Mouse (Mus musculus) embryonic facial prominence, embryonic 15.5 days (tissue): ENCODE measurements around the gene Med15. TPM values are rescaled to one million over a fixed set of nuclear protein-coding genes. Genes with fewer than 3 reads are reported as not detected.
"Not testable (repeated sequence)": the region's sequence is repeated elsewhere in the genome, so short reads cannot be mapped to it uniquely, and the experiment has no call there.

ENCODE experiments used
- ATAC-seq: fragments of 200-750 bp; cut with Nextera tagmentation; 2 replicates; pipeline ENCODE4 v1.8.0; 2017; ENCODE audit warnings: low read depth, moderate TSS enrichment; ENCODE audit not compliant: insufficient number of reproducible peaks, low FRiP score, low TSS enrichment
- H3K27ac ChIP-seq: fragments of 300-500 bp; sonication (generic); replicated peaks from 2 replicates; pipeline ENCODE4 v1.5.1; 2015; ENCODE audit warnings: mild to moderate bottlenecking, inconsistent platforms
- H3K27me3 ChIP-seq: fragments of 300-500 bp; sonication (generic); 2 replicates; pipeline ENCODE4 v1.6.1; 2015; ENCODE audit warnings: inconsistent platforms
- H3K36me3 ChIP-seq: fragments of 300-500 bp; sonication (generic); 2 replicates; pipeline ENCODE4 v1.6.1; 2015; ENCODE audit warnings: mild to moderate bottlenecking, inconsistent platforms
- H3K4me1 ChIP-seq: fragments of 300-500 bp; sonication (generic); 2 replicates; pipeline ENCODE4 v1.6.1; 2015; ENCODE audit warnings: inconsistent platforms
- H3K4me2 ChIP-seq: fragments of 300-500 bp; sonication (generic); replicated peaks from 2 replicates; pipeline ENCODE4 v1.6.1; 2015; ENCODE audit warnings: mild to moderate bottlenecking, inconsistent platforms
- H3K4me3 ChIP-seq: fragments of 300-500 bp; sonication (generic); replicated peaks from 2 replicates; pipeline ENCODE4 v1.5.1; 2015; ENCODE audit warnings: mild to moderate bottlenecking, inconsistent platforms
- H3K9ac ChIP-seq: fragments of 300-500 bp; sonication (generic); 2 replicates; pipeline ENCODE4 v1.6.1; 2015; ENCODE audit warnings: inconsistent platforms
- H3K9me3 ChIP-seq: fragments of 300-500 bp; sonication (generic); replicated peaks from 2 replicates; pipeline ENCODE4 v1.6.1; 2016; ENCODE audit warnings: inconsistent platforms
- WGBS: fragments of 180-500 bp; shearing (Covaris S2); methylation state at CpG from one replicate; pipeline ENCODE4 v1.1.7; 2015; 5-methylcytosine and 5-hydroxymethylcytosine counted together
- polyA plus RNA-seq: library from polyadenylated mRNA; unstranded; fragments of >200 nt; fragmentation: Nextera tagmentation; extraction: Ambion mirVana; gene quantifications from 2 replicates; pipeline ENCODE4 v1.2.1, GENCODE M21; 2015

Med15 gene
- polyA plus RNA-seq, 1 experiment from 2014 or later: 54.6 TPM

DNA sequence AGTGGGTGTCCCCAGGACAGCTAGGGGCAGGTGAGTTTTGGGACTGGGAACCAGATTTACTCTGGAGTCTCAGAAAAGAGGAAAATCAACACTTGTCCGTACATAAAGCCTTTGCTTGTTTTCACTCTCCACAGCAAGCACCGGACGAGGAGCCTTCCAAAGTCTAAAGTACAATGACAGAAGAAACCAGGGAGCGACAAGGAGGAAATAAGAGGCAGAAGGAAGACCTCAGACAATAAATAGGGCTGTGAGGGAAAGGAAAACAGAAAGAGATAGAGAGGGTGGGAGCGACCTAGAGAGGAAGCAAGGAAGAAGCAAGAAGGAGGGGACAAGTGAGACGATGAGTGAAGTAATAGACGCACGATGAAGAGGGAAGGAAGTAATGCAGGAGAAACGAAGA, 26.2 kb upstream of the Med15 start:
- no peaks in the 10 kb centered on the region for H3K27me3 ChIP-seq
- H3K4me1 ChIP-seq: peaks cover 29% of the 10 kb centered on the region
- 0 out of 2 replicates have a peak, but pooled peaks cover 7% of the 10 kb centered on the region for H3K36me3 ChIP-seq
- H3K4me2 ChIP-seq: peak overlapping the region; percentile 59
- 43% methylated on average over 9 of the region's 9 CpGs for WGBS
- H3K9me3 ChIP-seq: no peaks in the 10 kb centered on the region
- H3K9ac ChIP-seq: 0 out of 2 replicates have a peak overlapping the region, but pooled peaks have one; percentile 65
- ATAC-seq: no peak
- peak overlapping the region; percentile 48 for H3K27ac ChIP-seq
- H3K4me3 ChIP-seq: peak overlapping the region; percentile 61

DNA sequence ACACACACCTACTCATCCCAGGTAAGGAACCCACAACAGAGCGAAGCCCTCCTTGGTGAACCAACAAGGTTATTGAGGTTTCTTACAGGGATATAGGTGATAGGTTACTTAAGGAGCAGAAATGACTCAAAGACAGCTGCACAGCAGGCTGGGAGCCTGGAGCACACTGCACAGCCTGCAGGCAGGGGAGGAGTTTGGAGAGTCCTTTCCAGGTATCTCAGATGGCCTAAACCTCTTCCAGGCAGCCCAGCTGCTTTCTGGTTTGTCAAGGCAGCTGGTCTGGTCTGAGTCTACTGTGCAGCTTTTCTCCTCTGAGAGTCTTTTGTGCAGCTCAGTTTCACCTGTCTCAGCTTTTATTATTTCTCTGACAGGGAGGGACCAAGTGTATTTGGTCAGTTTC, 25.1 kb upstream of the Med15 start:
- WGBS: 94% methylated on average over 1 of the region's 1 CpGs
- ATAC-seq: no peak

DNA sequence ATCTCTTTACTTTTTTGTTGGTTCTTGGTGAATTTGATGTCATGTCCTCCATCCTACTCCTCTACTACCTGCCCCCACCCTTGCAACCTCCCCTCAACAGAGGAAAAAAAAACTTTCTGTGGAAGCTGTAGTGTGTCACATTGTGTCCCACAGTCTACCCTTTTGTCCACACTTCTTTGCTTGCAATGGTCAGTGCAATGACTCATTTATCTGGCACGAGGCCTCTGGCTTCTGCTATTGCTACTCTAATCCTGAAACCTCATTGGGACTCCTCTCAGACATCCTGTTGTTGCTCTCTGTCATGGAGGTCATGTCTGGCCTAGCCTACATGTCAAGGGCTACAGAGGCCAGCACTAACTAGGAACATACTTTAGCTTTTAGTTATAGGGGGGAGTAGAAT, 21.0 kb upstream of the Med15 start:
- Histone ChIP-seq H3K4me3 (no peak overlapping the region), H3K27ac (peak overlapping the region; percentile 44; the same call in 1 of the 2 replicates), H3K4me2 (no peak overlapping the region), H3K9ac (no peak overlapping the region), H3K36me3 (no peaks in the 10 kb centered on the region), H3K4me1 (peaks cover 2% of the 10 kb centered on the region; the same call in 1 of the 2 replicates), H3K9me3 (no peaks in the 10 kb centered on the region), H3K27me3 (no peaks in the 10 kb centered on the region)
- no peak for ATAC-seq
- WGBS: 23% methylated on average over 1 of the region's 1 CpGs

More for the DNA sequence above, 25.1 kb upstream of the Med15 start:
- Histone ChIP-seq H3K9ac (no peak overlapping the region), H3K4me3 (no peak overlapping the region), H3K4me1 (peaks cover 28% of the 10 kb centered on the region), H3K27ac (no peak overlapping the region), H3K4me2 (no peak overlapping the region), H3K9me3 (no peaks in the 10 kb centered on the region), H3K27me3 (no peaks in the 10 kb centered on the region), H3K36me3 (0 out of 2 replicates have a peak, but pooled peaks cover 6% of the 10 kb centered on the region)

DNA sequence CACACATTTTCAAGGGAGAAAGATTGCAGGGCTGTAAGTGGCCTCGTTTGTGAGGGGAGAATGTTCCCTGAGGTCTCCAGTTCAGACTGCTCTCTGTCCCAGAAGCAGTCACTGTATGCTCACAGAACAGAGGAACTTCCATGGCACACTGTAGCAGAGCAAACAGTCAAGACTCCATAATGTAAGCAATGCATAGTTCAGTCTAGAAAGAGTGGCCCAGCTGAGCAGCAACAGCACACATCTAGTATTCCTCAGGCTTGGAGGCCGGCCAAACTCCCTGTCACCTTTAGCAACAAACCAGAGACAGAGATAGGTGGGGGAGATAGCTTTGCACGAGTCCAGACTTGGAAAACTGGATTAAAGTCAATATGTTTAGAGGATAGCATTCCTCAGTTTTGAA, 20.3 kb upstream of the Med15 start:
- H3K4me3 ChIP-seq: no peak overlapping the region
- H3K36me3 ChIP-seq: no peaks in the 10 kb centered on the region
- H3K27me3 ChIP-seq: no peaks in the 10 kb centered on the region
- peak overlapping the region; percentile 44; the same call in 1 of the 2 replicates for H3K27ac ChIP-seq
- H3K9me3 ChIP-seq: no peaks in the 10 kb centered on the region
- WGBS: 17% methylated on average over 3 of the region's 3 CpGs
- peak; percentile 39; the same call in 1 of the 2 replicates for ATAC-seq
- no peak overlapping the region for H3K4me2 ChIP-seq
- no peaks in the 10 kb centered on the region for H3K4me1 ChIP-seq
- no peak overlapping the region for H3K9ac ChIP-seq

DNA sequence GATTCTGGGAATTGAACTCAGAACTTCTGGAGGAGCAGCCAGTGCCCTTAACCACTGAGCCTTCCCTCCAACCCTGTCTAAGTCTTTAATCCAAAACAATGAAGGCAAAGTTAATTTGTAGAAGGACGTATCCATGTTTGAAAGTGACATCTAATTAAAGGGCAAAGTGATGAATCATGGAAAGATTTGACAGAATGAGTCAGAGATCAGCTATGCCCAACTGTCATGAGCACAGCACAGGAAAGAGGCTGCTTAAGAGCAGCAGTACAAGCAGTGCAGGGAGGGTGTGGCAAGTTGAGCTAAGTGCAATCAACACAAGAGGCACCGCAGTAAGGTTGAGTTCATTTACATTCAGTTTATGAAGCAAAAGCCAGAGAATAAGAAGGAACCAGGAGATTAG, 12.4 kb upstream of the Med15 start:
- Histone ChIP-seq H3K4me2 (no peak overlapping the region), H3K4me1 (0 out of 2 replicates have a peak, but pooled peaks cover 4% of the 10 kb centered on the region), H3K36me3 (no peaks in the 10 kb centered on the region), H3K27me3 (no peaks in the 10 kb centered on the region), H3K27ac (no peak overlapping the region), H3K9ac (no peak overlapping the region), H3K9me3 (no peaks in the 10 kb centered on the region), H3K4me3 (no peak overlapping the region)
- 77% methylated on average over 2 of the region's 2 CpGs for WGBS
- no peak for ATAC-seq

DNA sequence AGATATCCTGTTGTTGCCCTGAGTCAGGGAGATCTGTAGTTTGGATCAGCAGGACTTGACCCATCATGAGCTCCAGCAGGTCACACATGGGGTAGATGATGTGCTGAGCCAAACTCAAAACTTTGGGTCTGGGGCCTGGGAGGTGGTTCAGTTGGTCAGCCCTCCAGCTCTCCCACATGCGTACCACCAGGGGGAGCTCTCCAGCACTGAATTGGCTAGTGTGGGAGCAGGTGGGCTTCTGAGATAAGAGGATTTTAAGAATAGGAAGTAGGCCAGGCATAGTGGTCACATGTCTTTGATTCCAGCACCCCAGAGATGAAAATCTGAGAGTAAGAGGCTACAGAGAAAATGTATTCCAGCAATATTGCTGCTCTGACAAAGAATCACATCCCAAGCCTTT, 11.8 kb upstream of the Med15 start:
- Histone ChIP-seq H3K9me3 (no peaks in the 10 kb centered on the region), H3K27ac (no peak overlapping the region), H3K36me3 (no peaks in the 10 kb centered on the region), H3K9ac (no peak overlapping the region), H3K4me1 (0 out of 2 replicates have a peak, but pooled peaks cover 4% of the 10 kb centered on the region), H3K27me3 (no peaks in the 10 kb centered on the region), H3K4me2 (no peak overlapping the region), H3K4me3 (no peak overlapping the region)
- ATAC-seq: no peak
- 10% methylated on average over 1 of the region's 1 CpGs for WGBS

DNA sequence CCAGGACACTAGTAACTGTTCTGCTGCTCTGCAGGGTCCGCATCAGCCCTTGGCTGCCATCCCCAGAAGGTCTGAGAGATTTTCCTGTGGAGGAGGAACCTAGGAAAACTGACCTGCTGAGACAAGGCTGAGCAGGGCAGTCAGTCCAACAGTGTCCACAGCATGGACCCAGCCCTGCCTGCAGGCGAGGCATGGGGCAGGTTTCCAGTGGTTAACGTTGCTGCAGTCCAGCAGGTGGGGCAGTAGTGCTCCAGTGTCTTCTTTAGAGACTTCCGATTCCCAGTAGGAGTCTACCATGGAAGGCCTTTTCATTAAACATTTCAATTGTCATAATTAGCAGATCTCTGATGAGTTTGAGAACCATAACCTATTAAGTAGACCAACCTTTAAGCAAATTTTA, 10.6 kb upstream of the Med15 start:
- Histone ChIP-seq H3K4me1 (0 out of 2 replicates have a peak, but pooled peaks cover 4% of the 10 kb centered on the region), H3K4me3 (no peak overlapping the region), H3K4me2 (no peak overlapping the region), H3K9ac (no peak overlapping the region), H3K9me3 (no peaks in the 10 kb centered on the region), H3K36me3 (no peaks in the 10 kb centered on the region), H3K27me3 (no peaks in the 10 kb centered on the region), H3K27ac (peak overlapping the region; percentile 29)
- ATAC-seq: no peak
- WGBS: 44% methylated on average over 4 of the region's 4 CpGs

DNA sequence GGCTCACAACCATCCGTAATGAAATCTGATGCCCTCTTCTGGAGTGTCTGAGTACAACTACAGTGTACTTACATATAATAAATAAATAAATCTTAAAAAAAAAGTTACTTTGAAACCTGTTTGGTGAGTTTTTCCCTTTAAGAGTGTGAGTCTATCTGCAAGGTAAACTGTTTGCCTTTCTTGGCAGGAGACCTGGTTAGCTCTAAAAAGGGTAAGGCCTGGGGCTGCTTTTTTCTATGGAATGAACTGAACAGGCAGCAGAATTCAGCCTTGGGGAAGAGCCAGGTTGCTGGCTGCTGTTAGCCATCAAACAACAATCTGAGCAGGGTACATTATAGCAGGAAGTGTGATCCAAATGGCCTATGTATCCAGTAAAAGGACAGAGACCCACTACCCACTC, 10.1 kb upstream of the Med15 start:
- Histone ChIP-seq H3K4me1 (0 out of 2 replicates have a peak, but pooled peaks cover 4% of the 10 kb centered on the region), H3K27me3 (no peaks in the 10 kb centered on the region), H3K36me3 (no peaks in the 10 kb centered on the region), H3K9ac (no peak overlapping the region), H3K4me2 (no peak overlapping the region), H3K4me3 (no peak overlapping the region), H3K27ac (peak overlapping the region; percentile 29), H3K9me3 (no peaks in the 10 kb centered on the region)
- WGBS: 58% methylated on average over 1 of the region's 1 CpGs
- ATAC-seq: no peak

DNA sequence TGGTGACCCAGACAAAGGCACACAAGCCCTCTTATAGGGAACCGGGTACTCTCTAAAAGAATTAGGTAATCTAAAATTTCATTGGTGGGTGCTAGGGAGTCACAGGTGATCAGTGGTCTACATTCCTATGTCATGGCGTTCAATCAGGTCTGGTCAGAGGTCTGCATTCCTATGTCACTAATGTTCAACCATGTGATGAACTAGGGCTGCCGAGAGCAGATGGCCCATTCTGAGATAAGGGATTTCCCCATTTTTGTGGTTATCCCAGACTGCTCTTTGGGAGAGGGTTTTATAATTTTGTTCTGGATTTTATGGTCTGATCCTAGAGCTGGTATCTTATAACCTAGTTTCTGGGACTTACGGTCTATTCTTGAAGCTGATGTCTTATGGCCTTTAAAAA, 7.4 kb upstream of the Med15 start:
- WGBS: 70% methylated on average over 4 of the region's 4 CpGs
- no peak for ATAC-seq
- Histone ChIP-seq H3K27ac (no peak overlapping the region), H3K4me2 (no peak overlapping the region), H3K36me3 (no peaks in the 10 kb centered on the region), H3K9me3 (no peaks in the 10 kb centered on the region), H3K4me3 (no peak overlapping the region), H3K9ac (no peak overlapping the region), H3K27me3 (no peaks in the 10 kb centered on the region), H3K4me1 (0 out of 2 replicates have a peak, but pooled peaks cover 4% of the 10 kb centered on the region)

DNA sequence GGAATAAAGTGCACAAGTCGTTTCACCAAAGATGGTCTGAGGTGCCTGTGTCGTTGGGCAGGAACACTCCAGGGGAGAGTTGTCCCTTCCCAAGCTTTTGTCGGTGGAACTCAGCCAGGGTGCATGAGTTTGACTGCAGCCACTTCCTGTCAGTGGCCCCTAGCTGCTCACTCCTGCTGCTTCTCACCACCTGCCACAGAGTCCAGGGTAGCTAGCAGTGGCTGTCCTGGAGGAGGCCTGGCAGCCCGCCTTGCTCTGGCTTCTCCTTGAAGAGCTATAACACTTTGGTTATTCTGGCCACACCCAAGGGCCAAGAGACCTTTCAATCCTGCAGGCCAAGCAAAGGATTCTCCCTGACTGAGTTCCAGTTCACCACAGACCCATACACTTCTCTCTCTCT, 3.5 kb upstream of the Med15 start:
- WGBS: 58% methylated on average over 4 of the region's 4 CpGs
- no peak overlapping the region for H3K27ac ChIP-seq
- H3K27me3 ChIP-seq: peaks cover 3% of the 10 kb centered on the region; the same call in 1 of the 2 replicates
- no peaks in the 10 kb centered on the region for H3K4me1 ChIP-seq
- H3K4me3 ChIP-seq: no peak overlapping the region
- H3K9me3 ChIP-seq: no peaks in the 10 kb centered on the region
- no peaks in the 10 kb centered on the region for H3K36me3 ChIP-seq
- H3K9ac ChIP-seq: no peak overlapping the region
- no peak for ATAC-seq
- H3K4me2 ChIP-seq: no peak overlapping the region

DNA sequence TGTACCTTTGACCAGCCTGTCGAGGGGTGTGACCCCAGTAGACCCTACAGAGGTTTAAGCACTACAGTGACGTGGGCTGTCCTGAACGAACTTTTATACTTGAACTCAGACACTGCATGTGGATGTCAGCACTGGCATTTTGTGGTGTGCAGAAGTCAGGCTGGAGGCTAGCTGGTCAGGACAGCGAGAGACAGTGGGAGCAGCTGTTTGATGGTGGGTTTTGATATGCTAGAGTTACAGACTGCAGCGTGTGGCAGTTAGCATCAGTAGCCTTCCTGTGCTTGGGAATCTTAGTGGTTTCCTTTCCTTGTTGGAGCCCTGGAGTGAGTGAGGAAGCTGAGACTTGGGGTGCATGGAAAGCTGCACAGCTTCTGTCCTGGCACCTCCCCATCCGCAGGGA, 2.2 kb upstream of the Med15 start:
- ATAC-seq, H3K36me3 ChIP-seq, H3K4me2 ChIP-seq, H3K4me1 ChIP-seq, H3K4me3 ChIP-seq, H3K9ac ChIP-seq, H3K9me3 ChIP-seq, H3K27me3 ChIP-seq, H3K27ac ChIP-seq: not testable (repeated sequence)
- 79% methylated on average over 6 of the region's 6 CpGs for WGBS

DNA sequence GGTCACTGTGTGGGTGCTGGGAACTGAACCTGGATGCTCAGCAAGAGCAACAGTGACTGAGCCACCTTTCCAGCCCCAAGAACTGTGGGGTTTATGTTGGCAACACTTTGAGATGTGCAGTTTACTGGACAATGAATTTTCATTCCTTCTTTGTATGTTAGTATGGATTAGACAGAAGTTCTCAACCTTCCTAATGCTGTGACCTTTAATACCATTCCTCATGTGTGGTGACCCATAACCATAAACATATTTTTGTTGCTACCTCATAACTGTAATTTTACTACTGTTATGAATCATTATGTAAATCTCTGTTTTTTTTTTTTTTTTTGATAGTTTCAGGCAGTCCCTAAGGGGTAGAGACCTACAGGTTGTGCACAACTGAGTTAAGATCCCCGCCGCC, 955 bp upstream of the Med15 start:
- no peak overlapping the region for H3K27ac ChIP-seq
- ATAC-seq: no peak
- no peak overlapping the region for H3K9ac ChIP-seq
- H3K4me3 ChIP-seq: no peak overlapping the region
- H3K36me3 ChIP-seq: no peaks in the 10 kb centered on the region
- H3K27me3 ChIP-seq: peaks cover 3% of the 10 kb centered on the region; the same call in 1 of the 2 replicates
- H3K4me2 ChIP-seq: peak overlapping the region; percentile 30; the same call in 1 of the 2 replicates
- H3K9me3 ChIP-seq: no peaks in the 10 kb centered on the region
- 44% methylated on average over 2 of the region's 2 CpGs for WGBS
- no peaks in the 10 kb centered on the region for H3K4me1 ChIP-seq
